Mouse (Mus musculus): ENCODE measurements around the gene Tubgcp3.
A peak's percentile ranks its signal among the peaks of the same experiment; 100 is the strongest.
"Not testable (repeated sequence)": the region's sequence is repeated elsewhere in the genome, so short reads cannot be mapped to it uniquely, and the experiment has no call there.

Tubgcp3 gene

DNA sequence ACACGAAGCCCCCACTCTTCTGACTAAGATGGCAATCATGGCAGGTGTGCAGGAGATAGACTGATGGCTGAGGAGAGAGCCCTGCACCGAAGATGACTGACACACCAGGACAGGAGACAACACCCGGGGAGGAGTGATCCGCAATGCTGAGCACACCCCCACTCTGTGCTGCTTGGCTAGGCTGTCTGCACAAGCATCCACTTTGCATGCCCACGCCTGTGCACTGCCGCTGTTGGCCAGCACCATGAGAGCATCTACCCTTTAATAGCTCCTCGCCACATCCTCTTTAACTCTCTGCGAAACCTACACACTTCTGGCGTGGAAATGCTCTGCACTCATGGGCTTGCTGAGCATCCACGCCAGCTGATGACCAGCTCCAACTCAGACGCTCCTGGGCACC lies 33.6 kb downstream of the Tubgcp3 start:
- DNase-seq, result no peak

DNA sequence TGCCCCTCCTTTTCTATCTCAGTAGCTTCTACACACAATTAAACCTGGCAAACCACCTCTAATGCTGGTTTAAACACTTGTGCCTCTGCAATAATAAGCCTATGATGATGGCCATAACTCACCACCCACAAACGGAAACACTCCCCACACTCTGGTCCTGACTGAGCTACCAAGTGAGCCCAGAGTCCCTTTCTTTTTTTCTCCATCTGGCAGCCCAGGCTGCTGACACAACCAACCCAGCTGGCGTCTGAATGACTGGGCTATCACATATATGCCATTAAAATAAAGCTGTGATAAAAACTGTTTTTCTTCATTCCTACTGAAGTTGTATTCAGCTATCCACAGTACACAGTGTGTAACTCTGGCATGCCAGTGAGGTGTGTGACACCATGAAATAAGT lies 36.7 kb downstream of the Tubgcp3 start:
- DNase-seq, result no peak

DNA sequence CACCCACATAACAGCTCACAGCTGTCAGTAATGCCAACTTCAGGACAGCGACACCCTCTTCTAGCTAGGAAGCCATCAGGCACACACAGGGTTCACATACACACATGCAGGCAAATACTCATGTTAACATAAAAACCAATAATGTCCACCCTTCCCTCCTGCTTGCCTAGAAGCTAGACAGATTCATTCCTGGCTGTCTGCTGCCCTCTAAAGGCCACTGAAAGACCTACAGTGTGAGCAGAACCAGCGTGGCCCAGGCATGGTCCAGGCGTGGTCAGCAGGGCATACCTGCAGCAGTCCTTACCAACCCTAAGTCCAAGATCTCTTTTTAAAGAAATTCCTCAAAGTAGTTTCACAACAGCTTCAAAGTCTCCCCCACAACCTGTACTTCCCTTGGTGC lies 43.0 kb downstream of the Tubgcp3 start:
- no peak for DNase-seq

DNA sequence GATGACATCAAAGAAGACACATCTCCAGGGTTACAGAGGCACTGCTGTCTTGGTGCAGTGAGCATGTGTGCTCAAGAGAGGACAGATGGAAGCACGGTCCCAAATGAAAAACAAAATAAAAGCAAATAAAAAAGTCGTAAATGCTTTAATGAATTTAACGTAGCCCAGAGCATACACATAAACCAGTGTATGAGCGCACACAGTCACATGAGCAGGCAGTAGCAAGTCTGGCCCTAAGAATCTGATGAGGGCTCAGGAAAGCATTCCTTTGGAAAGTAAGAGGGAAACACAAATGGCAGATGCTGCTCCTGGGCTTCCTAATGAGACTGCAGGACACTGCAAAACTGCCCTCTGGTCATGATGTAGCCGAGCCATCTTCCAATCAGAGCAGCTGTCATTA lies 46.2 kb downstream of the Tubgcp3 start:
- no peak for DNase-seq

DNA sequence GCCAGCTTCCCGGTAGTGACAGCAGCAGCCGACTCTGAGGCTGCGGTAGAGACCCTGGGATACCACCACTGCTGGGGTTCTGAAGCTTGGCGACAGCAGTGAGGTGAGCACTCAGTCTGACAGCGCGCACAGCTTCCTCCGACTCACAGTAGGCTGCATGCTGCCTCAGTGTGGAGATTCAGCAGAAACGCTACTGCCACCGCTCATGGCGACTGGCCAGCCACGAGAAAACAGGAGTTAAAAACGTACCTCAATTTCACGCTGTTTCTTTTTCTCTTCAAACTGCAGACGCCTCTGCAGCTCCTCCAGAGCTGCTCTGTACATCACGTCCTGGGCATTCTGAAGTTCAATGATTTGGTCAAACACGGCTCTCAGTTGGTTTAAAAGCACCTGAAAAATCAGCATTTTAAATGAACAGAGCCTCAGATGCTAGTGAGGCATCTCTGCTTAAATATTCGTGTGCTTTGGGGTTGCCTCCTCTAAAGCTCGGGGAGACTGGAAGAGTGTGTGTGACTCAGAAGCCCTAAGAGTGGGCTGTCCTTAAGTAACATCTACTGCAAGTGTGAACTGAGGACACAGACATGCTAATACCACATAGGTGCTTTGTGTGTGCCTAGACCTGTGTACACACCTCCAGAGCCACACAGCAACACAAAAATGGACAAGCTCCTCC lies 50.4 kb downstream of the Tubgcp3 start:
- no peak for DNase-seq

DNA sequence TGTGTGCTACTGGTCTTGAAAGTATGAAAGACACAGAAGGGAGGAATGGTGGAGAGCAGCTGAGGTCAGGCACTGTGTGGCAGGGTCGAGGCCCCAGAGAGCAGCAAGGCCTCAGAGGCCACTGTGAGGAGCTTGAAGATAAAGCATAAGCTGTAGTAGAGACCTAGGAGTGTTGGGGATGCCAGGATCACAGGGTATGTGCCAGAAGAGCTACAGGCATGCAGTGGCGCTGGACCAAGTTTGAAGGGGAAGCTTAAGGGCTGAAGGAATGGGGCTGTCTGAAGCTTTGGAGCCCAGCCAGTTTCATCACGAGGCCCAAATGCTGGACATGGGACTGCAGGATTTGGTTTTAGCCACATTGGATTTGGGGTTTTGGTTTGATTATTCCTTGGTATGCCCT lies 54.7 kb downstream of the Tubgcp3 start:
- not testable (repeated sequence) for DNase-seq

DNA sequence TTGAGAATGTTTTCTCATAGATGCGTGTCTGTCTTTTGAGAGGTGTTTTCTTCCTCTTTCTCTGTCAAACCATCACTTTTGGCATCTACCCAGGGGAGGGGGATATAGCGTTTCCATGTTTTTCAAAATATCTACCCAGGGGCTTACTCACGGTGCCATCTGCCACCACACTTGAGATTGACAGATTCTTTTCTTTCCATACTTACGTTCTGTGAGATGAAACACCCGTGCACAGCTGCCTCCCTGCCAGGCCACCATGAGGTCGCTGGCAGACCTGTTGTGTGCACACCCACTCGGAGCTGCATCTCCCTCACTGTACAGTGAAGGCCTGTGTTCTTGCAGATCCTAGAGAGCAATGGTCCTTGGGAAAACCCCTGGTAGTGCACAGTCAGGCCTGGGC lies 58.8 kb downstream of the Tubgcp3 start:
- no peak for DNase-seq

DNA sequence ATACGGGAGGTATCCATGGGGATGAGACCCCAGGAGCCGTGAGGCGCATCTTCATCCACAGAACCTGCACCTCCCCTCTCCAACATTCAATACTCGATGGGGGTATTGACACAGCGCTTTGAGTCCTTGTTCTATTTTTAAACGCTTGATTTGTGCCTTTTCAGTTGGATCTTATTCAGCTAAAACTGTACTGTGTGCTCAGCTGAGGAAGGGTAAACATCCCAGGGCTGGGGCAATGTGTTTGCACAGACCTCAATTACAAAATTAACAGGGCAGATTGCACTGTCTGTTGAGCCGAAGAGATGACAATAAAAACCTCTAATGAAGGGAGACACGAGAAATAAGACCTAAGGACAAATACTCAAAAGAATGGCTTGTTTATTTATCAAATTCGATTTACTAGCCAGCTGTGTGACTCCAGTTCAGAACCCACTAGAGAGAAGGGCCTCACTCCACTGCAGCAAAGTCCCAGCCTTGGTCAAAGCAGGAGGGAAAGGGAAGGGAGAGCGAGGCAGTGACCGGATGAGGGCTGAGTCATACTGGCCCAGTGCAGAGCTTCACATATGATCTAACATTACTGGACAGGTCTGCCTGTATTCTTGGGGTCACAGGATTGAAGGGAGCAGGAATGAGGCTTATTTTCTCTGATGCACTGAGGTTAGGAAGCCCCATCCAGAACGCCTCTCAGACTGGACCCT lies 62.1 kb downstream of the Tubgcp3 start:
- no peak for DNase-seq

DNA sequence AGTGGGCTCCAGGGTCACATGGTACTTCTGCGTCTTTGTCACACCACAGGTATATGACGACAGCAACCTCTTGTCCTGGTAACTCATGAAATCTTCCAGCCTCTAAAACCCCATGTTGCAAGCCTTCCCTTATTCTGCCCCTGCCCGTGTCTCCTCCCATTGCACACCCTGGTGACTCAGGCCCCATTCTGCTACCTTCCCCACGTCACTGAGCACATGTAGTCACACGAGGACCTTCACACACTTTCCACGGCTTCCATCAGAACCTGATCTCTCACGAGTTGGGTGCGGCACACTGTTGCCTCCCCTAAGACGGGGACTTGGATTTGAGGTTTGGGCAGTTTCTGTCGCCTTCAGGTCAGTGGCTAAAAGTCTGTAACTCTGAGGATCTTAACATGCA lies 63.2 kb downstream of the Tubgcp3 start:
- no peak for DNase-seq

DNA sequence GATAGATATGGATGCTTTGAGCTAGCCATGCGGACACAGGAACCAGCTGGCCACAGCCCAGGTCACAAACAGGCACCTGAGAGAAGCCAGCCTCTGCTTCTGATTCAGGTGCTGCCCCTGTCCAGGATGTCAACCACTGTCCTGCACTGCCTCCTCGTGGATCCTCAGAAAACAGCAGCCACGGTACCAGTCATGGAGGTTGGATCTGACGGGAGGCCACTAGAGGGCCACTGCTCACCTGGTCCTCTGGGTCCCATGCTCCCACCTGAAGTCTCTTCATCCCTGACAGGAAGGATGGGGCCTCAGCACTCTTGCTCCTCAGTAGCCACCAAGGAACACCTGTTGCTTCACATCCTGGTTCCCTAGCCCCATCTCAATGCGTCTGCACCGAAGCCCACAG lies 64.8 kb downstream of the Tubgcp3 start:
- peak; percentile 93 for DNase-seq

DNA sequence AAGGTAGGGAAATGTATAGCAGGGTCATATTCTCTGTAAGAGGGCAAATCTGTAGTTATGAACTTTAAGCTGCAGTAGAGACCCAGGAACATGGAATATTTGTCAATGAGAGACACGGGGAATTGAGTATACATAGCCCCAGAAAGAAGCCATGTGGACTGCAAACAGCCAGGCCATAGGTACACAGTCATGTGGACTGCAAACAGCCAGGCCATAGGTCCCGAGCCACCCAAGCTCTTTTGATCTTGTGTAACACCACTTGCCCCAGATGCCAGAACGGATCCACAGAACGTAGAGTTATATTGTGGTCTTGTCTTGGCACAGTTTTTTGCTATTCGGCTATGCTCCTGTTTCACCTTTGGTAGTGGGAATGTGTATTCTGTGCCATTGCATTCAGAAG lies 88.3 kb downstream of the Tubgcp3 start:
- peak; percentile 40 for DNase-seq

DNA sequence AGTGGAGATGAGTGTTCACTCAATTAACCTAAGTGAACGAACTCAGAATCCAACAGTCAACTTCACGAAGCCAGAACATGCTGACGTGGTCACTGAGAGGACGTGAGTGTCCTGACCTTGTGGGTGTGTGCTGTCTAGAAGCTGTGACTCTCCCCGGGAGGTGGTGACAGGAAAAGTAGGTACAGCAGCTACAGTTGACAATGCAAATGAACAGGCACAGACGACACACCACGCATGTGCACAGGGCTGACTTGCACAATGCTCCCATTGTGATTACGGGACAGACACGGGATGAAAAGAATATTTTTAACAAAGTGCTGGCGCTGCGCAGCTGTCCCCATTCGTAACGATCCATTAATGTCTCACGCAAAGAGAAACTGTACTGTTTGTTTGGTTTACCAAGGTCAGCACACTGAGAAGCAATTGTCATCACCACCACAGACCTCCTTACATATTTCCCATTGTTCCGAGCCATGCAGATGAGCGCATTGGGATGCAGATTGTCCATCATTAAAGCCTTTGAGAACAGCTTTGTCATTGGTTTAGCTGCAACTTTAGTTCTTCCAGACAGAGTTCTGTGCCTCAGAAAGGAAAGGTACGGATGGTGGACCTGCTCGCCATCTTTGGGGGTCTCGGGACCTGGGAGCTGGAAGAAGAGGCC lies 92.6 kb downstream of the Tubgcp3 start:
- not testable (repeated sequence) for DNase-seq

DNA sequence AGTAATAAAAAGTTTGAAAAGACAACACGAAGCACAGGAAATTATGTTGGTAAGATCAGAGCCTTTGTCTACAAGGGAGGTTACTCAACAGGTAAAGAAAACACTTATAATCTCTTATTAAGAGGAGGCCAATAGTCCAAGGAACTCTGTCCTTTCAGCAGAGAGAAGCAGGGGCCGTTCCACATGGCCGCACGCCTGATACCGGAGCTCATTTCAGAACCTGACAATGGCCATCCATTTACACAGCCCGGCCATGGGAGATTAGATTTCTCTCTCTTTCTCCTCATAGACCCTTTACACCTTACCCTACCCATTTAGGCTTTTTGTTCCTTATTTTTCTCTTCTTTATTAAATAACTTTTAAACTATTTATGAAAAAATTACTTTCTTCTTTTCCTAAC lies 95.3 kb downstream of the Tubgcp3 start:
- peak; percentile 55 for DNase-seq

DNA sequence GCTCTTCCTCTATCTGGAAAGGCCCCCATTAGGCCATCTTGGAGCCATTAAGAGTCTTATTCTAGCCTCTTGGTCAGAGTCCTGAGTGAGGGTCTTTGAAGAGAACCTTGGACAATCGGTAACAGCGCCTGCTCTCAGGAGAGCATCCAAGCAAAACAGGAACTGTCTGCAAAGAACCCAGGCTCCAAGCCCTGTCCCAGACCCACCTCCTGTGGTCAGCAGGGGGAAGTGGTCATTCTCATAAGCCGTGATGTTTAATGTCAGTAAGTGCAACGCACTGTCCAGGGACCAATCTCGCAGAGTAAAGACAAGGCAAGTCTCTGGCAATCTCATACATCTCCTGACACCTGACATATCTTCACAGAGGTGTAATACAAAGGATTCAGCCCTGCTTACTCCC lies 96.0 kb downstream of the Tubgcp3 start:
- peak; percentile 52 for DNase-seq

DNA sequence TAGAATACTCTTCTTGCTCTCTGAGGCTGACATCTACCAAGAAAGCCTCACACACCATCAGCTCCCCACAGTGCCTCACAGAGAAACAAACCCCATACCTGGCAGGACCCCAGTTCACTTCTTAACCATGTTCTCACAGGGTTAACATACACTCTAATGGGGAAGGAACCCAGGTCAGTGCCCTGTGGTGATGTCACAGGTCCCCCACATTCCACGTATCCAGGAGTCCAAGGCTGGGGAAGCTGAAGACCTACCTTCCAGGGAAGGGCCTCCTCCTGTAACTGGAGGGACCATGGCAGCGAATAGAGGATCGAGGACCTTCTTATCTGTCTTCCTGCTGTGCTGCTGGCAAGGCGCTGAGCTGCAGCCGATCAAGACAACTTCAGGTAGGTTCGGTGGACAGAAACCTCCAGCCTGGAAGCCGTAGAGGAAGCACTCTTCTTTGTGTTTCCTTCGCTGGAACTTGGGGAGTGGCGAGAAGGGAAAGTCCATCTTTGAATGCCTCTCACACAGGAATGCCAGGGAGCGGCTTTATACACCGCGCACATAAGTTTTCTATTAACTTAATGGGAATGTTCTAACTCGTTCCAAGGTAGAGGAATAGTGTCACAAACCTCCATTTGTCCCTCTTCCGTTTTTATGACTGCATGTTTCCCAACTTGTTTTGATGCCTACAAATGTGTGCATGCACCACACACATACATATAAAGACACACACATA lies 99.1 kb downstream of the Tubgcp3 start, which contains the start of gene Spaca7:
Gene Spaca7 (plus strand): TSS at position 216 of the 721 bp plus-strand sequence.
- DNase-seq, result peak; percentile 82

DNA sequence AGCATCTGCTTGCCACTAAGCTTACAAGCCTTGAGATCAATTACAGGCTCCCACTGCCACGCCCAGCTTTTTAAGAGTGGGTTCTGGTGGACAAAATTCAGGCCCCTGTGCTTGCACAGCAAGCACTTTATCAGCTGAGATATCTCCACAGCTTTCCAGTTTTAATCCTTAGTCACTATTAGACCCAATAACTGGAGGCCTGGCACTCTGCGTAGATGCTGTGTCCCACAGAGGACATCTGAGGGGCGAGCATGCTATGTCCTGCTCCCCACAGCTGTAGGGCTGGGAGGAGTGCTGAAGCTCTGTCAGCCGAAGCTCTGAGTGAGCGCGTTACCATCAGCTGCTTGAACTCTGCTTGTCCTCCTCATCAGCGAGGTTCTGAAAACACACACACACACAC lies 105.5 kb downstream of the Tubgcp3 start:
- DNase-seq, result peak; percentile 60

DNA sequence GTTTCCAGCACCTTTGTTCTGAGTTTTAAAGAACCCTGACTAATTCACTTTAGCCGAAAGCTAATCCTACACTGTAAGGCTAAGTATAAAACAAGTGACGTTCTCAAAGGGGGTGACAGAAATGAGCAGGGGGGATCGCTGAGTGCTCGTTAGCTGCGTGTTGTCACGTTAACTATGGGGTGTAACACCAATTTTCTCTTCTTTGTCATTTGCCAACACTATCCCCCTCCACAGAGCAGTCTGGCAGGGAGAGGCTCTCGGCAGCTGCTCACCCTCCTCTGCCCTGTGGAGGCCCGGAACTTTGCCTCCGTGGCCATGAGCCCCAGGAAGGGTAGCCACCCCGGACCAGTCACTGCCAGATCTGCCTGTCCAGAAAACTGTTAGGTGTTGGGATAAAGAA lies 106.6 kb downstream of the Tubgcp3 start:
- peak; percentile 66 for DNase-seq

DNA sequence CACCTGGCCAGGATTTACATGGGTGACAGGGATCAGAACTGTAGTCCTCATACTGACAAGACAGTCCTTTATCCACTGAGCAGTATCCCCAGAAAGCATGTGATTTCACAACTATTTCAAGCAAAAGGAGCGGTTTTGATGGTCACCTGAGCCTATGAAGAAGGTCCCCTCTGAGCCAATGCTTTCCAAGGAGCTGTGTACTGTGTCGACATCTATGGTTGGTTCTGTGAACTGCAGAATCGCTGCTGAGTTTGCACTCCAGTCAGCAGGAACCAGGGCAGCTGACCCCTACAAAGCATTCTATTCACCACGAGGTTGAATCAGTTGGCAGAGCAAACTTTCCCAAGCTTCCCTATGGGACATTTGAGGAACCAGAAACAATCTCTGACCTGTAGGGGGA lies 107.7 kb downstream of the Tubgcp3 start:
- DNase-seq, result no peak

Measured in heart, adult 11 months (tissue).